8 mouse cellular contexts compared by ENCODE assay signal in genomic region chr4:154549961-154550393, GRCm38 (mm10).
DNase-seq lines count a peak whose midpoint lies in the region; ATAC-seq and TF ChIP-seq lines count a peak whose summit lies in the region.

No protein-coding gene starts in this region.

- H3K27me3 ChIP-seq in lung, embryonic 14.5 days (ENCODE audit: insufficient read depth, low read length) = no peaks in the 10 kb centered on the region
- H3K27me3 ChIP-seq in forebrain, embryonic 13.5 days = 0 out of 2 replicates have a peak, but pooled peaks cover 6% of the 10 kb centered on the region
- peaks cover 31% of the 10 kb centered on the region for H3K27me3 ChIP-seq in hindbrain, embryonic 15.5 days
- peaks cover 4% of the 10 kb centered on the region for H3K27me3 ChIP-seq in neural tube, embryonic 14.5 days (ENCODE audit: control insufficient read depth, insufficient read depth, low read length)

- H3K4me3 ChIP-seq in lung, embryonic 14.5 days (ENCODE audit: low read depth, low read length) = no peak overlapping the region
- no peak overlapping the region for H3K4me3 ChIP-seq in lung, adult 2 months (replicated peaks; ENCODE audit: extremely low read depth, low read depth, low read length)
- H3K4me3 ChIP-seq in forebrain, embryonic 13.5 days = peak overlapping the region; percentile 20; the same call in 1 of the 2 replicates
- 0 out of 2 replicates have a peak overlapping the region, but pooled peaks have one; percentile 2 for H3K4me3 ChIP-seq in hindbrain, embryonic 15.5 days
- no peak overlapping the region for H3K4me3 ChIP-seq in neural tube, embryonic 14.5 days (ENCODE audit: low read depth, low read length)

- TF ChIP-seq CTCF in lung, embryonic 14.5 days (IDR thresholded peaks at IDR 0.05; ENCODE audit: low read depth) = no peak
- no peak for TF ChIP-seq CTCF in lung, adult 2 months (IDR thresholded peaks at IDR 0.05; ENCODE audit: insufficient read depth, low read length)

- 28% methylated on average over 17 of the region's 17 CpGs for WGBS in lung, embryonic 14.5 days
- 14% methylated on average over 17 of the region's 17 CpGs for WGBS in lung, adult 2 months
- 2% methylated on average over 17 of the region's 17 CpGs for WGBS in forebrain, embryonic 13.5 days
- WGBS in hindbrain, embryonic 15.5 days = 6% methylated on average over 17 of the region's 17 CpGs
- 16% methylated on average over 17 of the region's 17 CpGs for WGBS in neural tube, embryonic 14.5 days

- 0 out of 2 replicates have a peak overlapping the region, but pooled peaks have one; percentile 10 for H3K27ac ChIP-seq in lung, embryonic 14.5 days (ENCODE audit: low read depth)
- H3K27ac ChIP-seq in forebrain, embryonic 13.5 days = peak overlapping the region; percentile 95
- peak overlapping the region; percentile 77 for H3K27ac ChIP-seq in hindbrain, embryonic 15.5 days (replicated peaks)
- peak overlapping the region; percentile 60; the same call in 1 of the 2 replicates for H3K27ac ChIP-seq in neural tube, embryonic 14.5 days (ENCODE audit: low read depth, low read length)

- TF ChIP-seq POLR2A in lung, adult 2 months (IDR thresholded peaks at IDR 0.05; ENCODE audit: borderline replicate concordance, extremely low read depth, low read depth, low read length) = no peak

- peak; percentile 60 for DNase-seq in lung, embryonic 14.5 days
- no peak for DNase-seq in lung, adult 2 months
- peak; percentile 38 to 40 for DNase-seq in left cerebral cortex, postnatal 36 days (ENCODE audit: low spot score in 2 of 2)
- DNase-seq in ovary, postnatal 10 days (ENCODE audit: low spot score) = no peak
- no peak for DNase-seq in urinary bladder, postnatal 4 days (ENCODE audit: low spot score in 2 of 2)

- H3K4me2 ChIP-seq in lung, embryonic 14.5 days = peak overlapping the region; percentile 32
- peak overlapping the region; percentile 53 for H3K4me2 ChIP-seq in forebrain, embryonic 13.5 days
- peak overlapping the region; percentile 44 for H3K4me2 ChIP-seq in hindbrain, embryonic 15.5 days
- H3K4me2 ChIP-seq in neural tube, embryonic 14.5 days (ENCODE audit: low read depth, low read length) = peak overlapping the region; percentile 26; the same call in 1 of the 2 replicates

- no peaks in the 10 kb centered on the region for H3K36me3 ChIP-seq in lung, embryonic 14.5 days (ENCODE audit: insufficient read depth)
- no peaks in the 10 kb centered on the region for H3K36me3 ChIP-seq in forebrain, embryonic 13.5 days (ENCODE audit: poor library complexity, severe bottlenecking)
- no peaks in the 10 kb centered on the region for H3K36me3 ChIP-seq in hindbrain, embryonic 15.5 days
- no peaks in the 10 kb centered on the region for H3K36me3 ChIP-seq in neural tube, embryonic 14.5 days (ENCODE audit: control insufficient read depth, insufficient read depth, low read length)

- no peak for ATAC-seq in lung, embryonic 14.5 days (ENCODE audit: insufficient read depth)
- peak; percentile 74 for ATAC-seq in forebrain, embryonic 13.5 days
- ATAC-seq in hindbrain, embryonic 15.5 days (ENCODE audit: low FRiP score, low read depth) = peak; percentile 74; the same call in 1 of the 2 replicates
- ATAC-seq in neural tube, embryonic 14.5 days (ENCODE audit: low read depth) = peak; percentile 42

- H3K4me1 ChIP-seq in lung, embryonic 14.5 days (ENCODE audit: insufficient read depth) = no peaks in the 10 kb centered on the region
- H3K4me1 ChIP-seq in lung, adult 2 months (ENCODE audit: control insufficient read depth, insufficient read depth, low read length) = no peaks in the 10 kb centered on the region
- H3K4me1 ChIP-seq in forebrain, embryonic 13.5 days = peaks cover 98% of the 10 kb centered on the region
- peaks cover 28% of the 10 kb centered on the region for H3K4me1 ChIP-seq in hindbrain, embryonic 15.5 days (replicated peaks)
- H3K4me1 ChIP-seq in neural tube, embryonic 14.5 days (ENCODE audit: control insufficient read depth, insufficient read depth, low read length) = peaks cover 7% of the 10 kb centered on the region; the same call in 1 of the 2 replicates

- intact Hi-C loops in left cerebral cortex, postnatal 36 days (cut with DNase I) = no loop called here

- H3K9ac ChIP-seq in lung, embryonic 14.5 days = peak overlapping the region; percentile 24; the same call in 1 of the 2 replicates
- H3K9ac ChIP-seq in forebrain, embryonic 13.5 days = peak overlapping the region; percentile 61
- H3K9ac ChIP-seq in hindbrain, embryonic 15.5 days = no peak overlapping the region
- no peak overlapping the region; the same call in 1 of the 2 replicates for H3K9ac ChIP-seq in neural tube, embryonic 14.5 days (replicated peaks; ENCODE audit: low read depth, low read length)

- H3K9me3 ChIP-seq in lung, embryonic 14.5 days (ENCODE audit: low read depth, low read length) = no peaks in the 10 kb centered on the region
- H3K9me3 ChIP-seq in forebrain, embryonic 13.5 days (replicated peaks) = no peaks in the 10 kb centered on the region
- no peaks in the 10 kb centered on the region for H3K9me3 ChIP-seq in hindbrain, embryonic 15.5 days
- H3K9me3 ChIP-seq in neural tube, embryonic 14.5 days (ENCODE audit: control insufficient read depth, low read length) = no peaks in the 10 kb centered on the region

Comparison
In these comparisons a context has a peak if more than half of its experiments do, and no peak if none do; other contexts are left out.
1. DNase-seq: peak in lung, embryonic 14.5 days (single experiment) and left cerebral cortex, postnatal 36 days (2 of 2); none in lung, adult 2 months (single experiment), ovary, postnatal 10 days (single experiment) and urinary bladder, postnatal 4 days (0 of 2).
2. H3K27ac ChIP-seq: peak in every context shown above with its lines; median percentile 95 in forebrain, embryonic 13.5 days; 77 in hindbrain, embryonic 15.5 days; 60 in neural tube, embryonic 14.5 days; 10 in lung, embryonic 14.5 days.
3. H3K4me3 ChIP-seq: peak in forebrain, embryonic 13.5 days (single experiment) and hindbrain, embryonic 15.5 days (single experiment); none in lung, embryonic 14.5 days (single experiment), lung, adult 2 months (single experiment) and neural tube, embryonic 14.5 days (single experiment).
4. H3K9ac ChIP-seq: peak in lung, embryonic 14.5 days (single experiment) and forebrain, embryonic 13.5 days (single experiment); none in hindbrain, embryonic 15.5 days (single experiment) and neural tube, embryonic 14.5 days (single experiment).
5. Peak in every context shown above with its lines, with median percentiles within 50 percentile points of each other: H3K4me2 ChIP-seq.